Mouse (Mus musculus) erythroblast, embryonic 14.5 days (primary cell): ENCODE data around the gene Idnk. TPM values are rescaled to one million over a fixed set of nuclear protein-coding genes. Genes with fewer than 3 reads are reported as not detected.

ENCODE experiments used
- H3K27me3 ChIP-seq: 2 replicates; pipeline ENCODE4 v1.6.1; 2012; ENCODE audit warnings: inconsistent platforms; ENCODE audit not compliant: control insufficient read depth
- H3K36me3 ChIP-seq: 2 replicates; pipeline ENCODE4 v1.6.1; 2012; ENCODE audit warnings: mild to moderate bottlenecking, inconsistent platforms; ENCODE audit not compliant: control insufficient read depth
- H3K4me1 ChIP-seq: 2 replicates; pipeline ENCODE4 v1.6.1; 2012; ENCODE audit warnings: inconsistent platforms; ENCODE audit not compliant: control insufficient read depth
- H3K4me3 ChIP-seq: replicated peaks from 2 replicates; pipeline ENCODE3; 2012; ENCODE audit warnings: moderate library complexity, mild to moderate bottlenecking, inconsistent platforms
- H3K9me3 ChIP-seq: 2 replicates; pipeline ENCODE4 v1.6.1; 2012; ENCODE audit warnings: low read length, inconsistent platforms, mixed read lengths; ENCODE audit not compliant: control insufficient read depth
- GATA1 ChIP-seq: IDR thresholded peaks from 2 replicates; pipeline ENCODE4 v1.6.1; 2012; ENCODE audit warnings: low read length, inconsistent platforms, mixed read lengths
- TAL1 ChIP-seq: IDR thresholded peaks from 3 replicates; pipeline ENCODE4 v1.6.1; 2012; ENCODE audit warnings: low read length, inconsistent platforms, mixed read lengths
- polyA plus RNA-seq: library from polyadenylated mRNA; stranded (reverse); fragments of >175 nt; gene quantifications from 2 replicates; pipeline ENCODE4 v1.2.3, GENCODE M21; 2012

Idnk gene
- polyA plus RNA-seq, result 0.40 and 1.2 TPM in 2 replicates

DNA sequence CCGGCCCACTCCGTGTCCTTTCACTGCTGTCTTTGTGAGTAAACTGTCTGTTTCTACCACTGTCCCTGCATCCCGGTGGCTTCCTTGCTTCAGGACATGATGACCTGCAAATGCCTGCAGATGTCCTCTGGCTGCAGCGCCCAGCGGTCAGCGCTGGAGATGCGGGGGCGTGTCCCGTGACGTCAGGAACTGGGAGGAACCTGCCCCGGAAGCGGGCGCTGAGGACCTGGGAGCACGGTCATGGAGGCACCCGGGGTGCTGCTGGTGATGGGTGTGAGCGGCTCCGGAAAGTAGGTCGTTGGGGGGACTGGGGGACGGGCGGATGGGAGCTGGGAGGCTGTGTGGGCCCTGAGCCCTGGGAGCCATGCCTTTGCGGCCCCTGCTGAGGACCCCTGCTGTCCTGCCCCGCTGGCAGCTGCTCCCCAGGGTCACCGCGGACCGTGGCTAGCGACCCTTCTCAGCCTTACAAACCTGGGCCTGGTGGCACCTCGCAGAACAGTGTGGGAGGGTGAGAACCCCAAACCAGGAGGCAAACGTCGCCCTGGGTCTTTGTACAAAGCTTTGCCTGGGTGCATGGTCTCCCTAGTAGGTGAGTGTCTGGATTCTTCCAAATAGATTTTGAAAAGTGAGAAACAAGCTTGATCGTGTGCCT is at the start of gene Idnk:
TSS of gene Idnk (plus strand) at position 203 of the 652 bp plus-strand sequence.
- Histone ChIP-seq H3K9me3 (peaks cover 10% of the 10 kb centered on the region), H3K36me3 (peaks cover 26% of the 10 kb centered on the region), H3K27me3 (no peaks in the 10 kb centered on the region), H3K4me3 (peak within 1 kb of the TSS; percentile 79), H3K4me1 (peaks cover 28% of the 10 kb centered on the region)
- TF ChIP-seq TAL1 (no peak), GATA1 (no peak)

DNA sequence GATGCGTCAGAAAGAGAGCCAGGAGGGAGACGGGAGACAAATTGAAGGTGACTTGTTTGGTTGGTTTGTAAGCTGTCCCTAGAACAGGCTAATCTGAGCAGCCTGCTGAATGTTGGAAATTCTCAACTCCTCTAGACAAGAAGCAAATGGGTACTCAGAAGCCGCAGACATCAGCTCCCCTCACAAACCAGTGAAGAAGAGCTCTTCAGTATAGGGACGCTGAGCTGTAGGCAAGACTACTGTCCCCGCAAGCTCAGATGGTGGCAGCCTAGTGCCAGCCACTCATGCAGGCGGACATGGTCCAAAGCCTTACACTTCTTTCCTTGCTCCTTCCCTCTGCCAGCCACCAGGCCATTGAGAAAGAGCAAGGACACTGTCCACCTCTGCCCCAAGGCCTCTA is 46.1 kb upstream of the Idnk start:
- Histone ChIP-seq H3K4me1 (no peaks in the 10 kb centered on the region), H3K27me3 (peaks cover 51% of the 10 kb centered on the region), H3K9me3 (no peaks in the 10 kb centered on the region), H3K36me3 (no peaks in the 10 kb centered on the region), H3K4me3 (no peak overlapping the region)
- TF ChIP-seq GATA1 (no peak), TAL1 (no peak)

DNA sequence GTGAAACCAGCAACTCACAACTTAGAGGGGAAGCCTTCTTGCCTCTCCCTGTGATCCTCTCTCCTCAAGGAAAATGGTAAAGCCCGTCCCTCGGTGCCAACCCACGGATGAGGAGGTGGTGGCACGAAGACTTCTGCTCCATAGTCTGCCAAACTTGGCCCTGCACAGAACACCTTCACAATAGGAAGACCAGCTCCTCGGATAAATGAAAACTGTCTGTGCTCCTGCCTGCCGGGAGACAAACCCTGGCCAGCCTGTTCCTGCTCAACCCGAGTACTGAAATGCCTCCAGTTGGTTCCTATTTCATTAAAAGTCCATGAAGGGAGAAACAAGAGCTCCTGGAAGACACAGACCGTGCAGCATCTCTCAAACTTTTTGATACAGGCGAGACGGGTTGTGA is 45.3 kb upstream of the Idnk start:
- TF ChIP-seq TAL1 (no peak), GATA1 (no peak)
- Histone ChIP-seq H3K36me3 (no peaks in the 10 kb centered on the region), H3K4me3 (no peak overlapping the region), H3K9me3 (no peaks in the 10 kb centered on the region), H3K27me3 (peaks cover 54% of the 10 kb centered on the region), H3K4me1 (no peaks in the 10 kb centered on the region)

DNA sequence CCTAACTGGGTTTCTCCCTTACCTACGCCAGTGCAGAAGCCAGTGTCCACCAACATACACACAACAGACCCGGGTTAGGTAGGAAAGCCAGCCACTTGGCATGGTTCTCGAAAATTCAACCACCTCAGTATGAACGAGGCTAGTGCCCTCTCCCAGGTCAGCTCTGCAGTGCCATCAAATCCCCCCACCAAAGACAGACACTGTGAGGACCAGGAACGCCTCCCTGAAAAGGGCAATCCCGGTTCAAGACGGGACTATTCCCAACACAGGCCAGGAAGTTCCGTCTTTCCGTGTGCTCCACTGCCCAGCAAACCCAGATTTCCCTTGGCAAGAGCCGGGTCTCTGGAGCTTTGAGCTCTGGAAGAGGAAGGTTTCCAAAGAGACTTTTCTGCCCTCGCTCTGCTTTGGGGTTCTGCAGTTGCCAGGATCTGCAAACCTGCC is 44.8 kb upstream of the Idnk start:
- H3K9me3 ChIP-seq, result no peaks in the 10 kb centered on the region
- H3K27me3 ChIP-seq, result peaks cover 54% of the 10 kb centered on the region
- no peaks in the 10 kb centered on the region for H3K4me1 ChIP-seq
- TF ChIP-seq TAL1, result no peak
- TF ChIP-seq GATA1, result no peak
- no peaks in the 10 kb centered on the region for H3K36me3 ChIP-seq
- H3K4me3 ChIP-seq, result peak overlapping the region; percentile 48

DNA sequence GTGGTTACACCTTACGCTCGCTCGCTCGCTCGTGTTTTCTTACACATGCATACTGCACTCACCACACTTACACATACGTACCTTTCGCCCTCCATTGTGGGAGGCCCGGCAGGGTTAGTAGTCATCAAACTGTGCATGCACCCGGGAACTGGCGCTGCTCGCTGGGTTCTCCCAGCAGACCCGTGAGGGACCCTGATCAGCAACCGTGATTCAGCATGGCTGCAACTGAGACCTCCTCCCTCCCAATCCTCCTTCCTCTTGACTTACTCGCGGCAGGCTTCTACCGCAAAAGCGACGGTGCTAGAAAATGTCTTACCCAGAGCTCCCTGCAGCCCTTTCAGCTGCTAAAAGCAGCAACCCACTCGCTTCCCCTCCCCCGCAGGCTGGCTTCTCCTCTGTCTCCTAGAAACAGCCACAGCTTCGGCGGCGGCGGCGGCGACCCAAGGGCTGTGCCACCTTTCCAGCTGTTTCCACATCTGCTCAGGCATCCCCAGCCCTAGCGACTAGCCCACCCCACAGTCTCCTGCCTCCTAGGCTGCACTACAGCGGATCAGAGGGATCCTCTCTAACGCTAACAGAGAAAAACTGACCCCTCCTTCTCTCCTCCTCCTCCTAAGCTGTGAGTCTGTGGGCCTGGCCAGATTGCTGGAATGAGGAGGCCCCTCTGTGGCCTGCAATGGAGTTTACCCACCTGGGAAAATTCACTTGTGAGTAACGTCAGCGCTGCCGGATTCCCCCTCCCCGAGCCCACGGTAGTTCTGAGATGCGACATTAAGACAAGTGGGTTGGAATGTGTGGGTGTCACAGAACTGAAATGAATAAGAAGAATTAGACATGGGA is 44.2 kb upstream of the Idnk start, which contains the start of gene Klhl3:
TSS of gene Klhl3 (minus strand) at position 532 of the 840 bp plus-strand sequence.
- Histone ChIP-seq H3K36me3 (no peaks in the 10 kb centered on the region), H3K27me3 (peaks cover 54% of the 10 kb centered on the region), H3K4me3 (peak within 1 kb of the TSS; percentile 48), H3K4me1 (no peaks in the 10 kb centered on the region), H3K9me3 (no peaks in the 10 kb centered on the region)
- TF ChIP-seq GATA1 (no peak), TAL1 (no peak)

GRCm38 (mm10) chr13:58115227-58115626 is 42.2 kb upstream of the Idnk start:
- Histone ChIP-seq H3K4me3 (no peak overlapping the region), H3K4me1 (no peaks in the 10 kb centered on the region), H3K36me3 (no peaks in the 10 kb centered on the region), H3K9me3 (no peaks in the 10 kb centered on the region), H3K27me3 (peaks cover 54% of the 10 kb centered on the region)
- no peak for TF ChIP-seq TAL1
- TF ChIP-seq GATA1, result no peak

GRCm38 (mm10) chr13:58116801-58117200 is 40.6 kb upstream of the Idnk start:
- H3K27me3 ChIP-seq, result peaks cover 48% of the 10 kb centered on the region
- TF ChIP-seq GATA1 (no peak), TAL1 (no peak)
- no peaks in the 10 kb centered on the region for H3K4me1 ChIP-seq
- no peaks in the 10 kb centered on the region for H3K36me3 ChIP-seq
- no peaks in the 10 kb centered on the region for H3K9me3 ChIP-seq
- H3K4me3 ChIP-seq, result no peak overlapping the region

DNA sequence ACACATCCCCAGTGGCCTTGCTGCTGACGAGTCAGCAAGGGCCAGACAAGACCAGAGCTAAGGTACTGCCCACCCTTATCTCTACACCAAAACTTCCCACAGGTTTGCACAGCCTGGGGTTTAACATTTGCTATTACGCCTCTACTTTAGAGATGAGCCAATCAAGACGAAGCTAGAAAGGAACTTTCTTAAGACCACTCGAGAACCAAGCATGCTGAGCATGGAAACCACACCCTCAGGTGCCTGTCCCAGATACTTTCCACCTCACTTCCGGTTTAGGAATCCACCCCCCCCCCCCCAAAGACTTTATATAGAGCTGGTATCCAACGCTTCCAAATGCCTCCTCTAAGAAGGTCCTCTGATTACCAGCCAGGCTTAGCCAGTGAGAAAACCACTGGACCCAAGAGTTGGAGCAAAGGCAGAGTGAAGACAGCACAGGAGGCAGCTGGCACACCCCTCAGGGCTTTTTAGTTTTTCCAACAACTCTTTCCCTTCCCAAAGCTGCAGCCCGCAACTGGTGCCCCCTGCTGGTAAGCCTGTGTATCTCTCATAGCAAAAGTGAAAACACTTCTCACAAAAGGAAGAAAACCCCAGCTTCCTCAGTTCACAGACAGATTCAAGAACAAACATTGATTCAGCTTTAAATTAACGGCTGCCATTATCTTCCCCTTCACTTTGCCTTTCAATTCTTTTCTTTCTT is 40.0 kb upstream of the Idnk start:
- TF ChIP-seq TAL1 (no peak), GATA1 (no peak)
- Histone ChIP-seq H3K4me1 (no peaks in the 10 kb centered on the region), H3K9me3 (no peaks in the 10 kb centered on the region), H3K4me3 (no peak overlapping the region), H3K36me3 (no peaks in the 10 kb centered on the region), H3K27me3 (peaks cover 41% of the 10 kb centered on the region)
